Mouse (Mus musculus) CH12.LX (cell line): ENCODE measurements around the gene Fancc. TPM values are rescaled to one million over a fixed set of nuclear protein-coding genes. Genes with fewer than 3 reads are reported as not detected.

Experiments used
- DNase-seq: peaks from one replicate; pipeline ENCODE4 v3.0.0-alpha.2; 2013; ENCODE audit errors: extremely low read depth
- H3K27ac ChIP-seq: 2 replicates; pipeline ENCODE4 v1.5.1; 2012; ENCODE audit warnings: low read depth, mild to moderate bottlenecking, control low read depth, moderate library complexity; ENCODE audit not compliant: insufficient read depth
- H3K27me3 ChIP-seq: replicated peaks from 2 replicates; pipeline ENCODE3; 2012; ENCODE audit warnings: inconsistent platforms
- H3K36me3 ChIP-seq, 2 experiments: replicated peaks in 1 of 2; 2 replicates each; pipeline versions ENCODE3 to v1.6.1; 2012; ENCODE audit warnings: inconsistent platforms in 1 of 2, low read length in 1 of 2, mild to moderate bottlenecking in 1 of 2, mixed read lengths in 1 of 2, moderate library complexity in 1 of 2; ENCODE audit not compliant: control insufficient read depth in 1 of 2, insufficient read depth in 1 of 2
- H3K4me1 ChIP-seq, 2 experiments: 2 replicates each; pipeline ENCODE4 v1.6.1; 2012; ENCODE audit warnings: inconsistent platforms in 1 of 2, moderate library complexity in 1 of 2; ENCODE audit not compliant: insufficient read depth in 2 of 2, control insufficient read depth in 1 of 2
- H3K4me2 ChIP-seq: 2 replicates; pipeline ENCODE4 v1.6.1; 2012; ENCODE audit warnings: low read depth, mild to moderate bottlenecking, control low read depth; ENCODE audit not compliant: poor library complexity, insufficient read depth, severe bottlenecking
- H3K4me3 ChIP-seq, 3 experiments: fragments of 150-350 bp in 1 of 3; sonication (generic) in 1 of 3; replicated peaks in 1 of 3; 2 replicates each; pipeline versions ENCODE3 to v1.5.1; 2011 to 2012; ENCODE audit warnings: low read depth in 2 of 3, low read length in 2 of 3, mild to moderate bottlenecking in 2 of 3, moderate library complexity in 2 of 3, control low read depth in 1 of 3, improper control_type of control experiment in 1 of 3, inconsistent platforms in 1 of 3, mixed read lengths in 1 of 3; ENCODE audit not compliant: poor library complexity in 1 of 3
- H3K79me2 ChIP-seq: replicated peaks from 2 replicates; pipeline ENCODE4 v1.6.1; 2012; ENCODE audit warnings: mild to moderate bottlenecking, moderate library complexity; ENCODE audit not compliant: control insufficient read depth, poor library complexity, insufficient read depth, severe bottlenecking; ENCODE audit errors: extremely low read depth
- H3K9ac ChIP-seq: 2 replicates; pipeline ENCODE4 v1.6.1; 2012; ENCODE audit warnings: low read depth, mild to moderate bottlenecking, control low read depth, moderate library complexity; ENCODE audit not compliant: insufficient read depth
- H3K9me3 ChIP-seq: replicated peaks from 2 replicates; pipeline ENCODE3; 2012; ENCODE audit warnings: low read length, inconsistent platforms, mixed read lengths
- CHD2 ChIP-seq: IDR thresholded peaks from 2 replicates; pipeline ENCODE4 v1.6.1; 2011; ENCODE audit warnings: low read length, improper control_type of control experiment
- CTCF ChIP-seq, 2 experiments: IDR thresholded peaks in 1 of 2; conservative IDR thresholded peaks in 1 of 2; 2 replicates each; pipeline ENCODE4 v1.5.1; 2011 to 2012; ENCODE audit warnings: low read depth in 2 of 2, low read length in 2 of 2, improper control_type of control experiment in 1 of 2, inconsistent platforms in 1 of 2, mild to moderate bottlenecking in 1 of 2, moderate library complexity in 1 of 2
- E2F4 ChIP-seq: IDR thresholded peaks from 2 replicates; pipeline ENCODE4 v1.6.1; 2011; ENCODE audit warnings: low read depth, low read length, improper control_type of control experiment; ENCODE audit not compliant: insufficient replicate concordance
- ELF1 ChIP-seq: IDR thresholded peaks from 2 replicates; pipeline ENCODE4 v1.6.1; 2014; ENCODE audit warnings: low read depth, mild to moderate bottlenecking, inconsistent platforms, low read length, improper control_type of control experiment
- EP300 ChIP-seq: IDR thresholded peaks from 2 replicates; pipeline ENCODE4 v1.6.1; 2011; ENCODE audit warnings: low read length, improper control_type of control experiment
- ETS1 ChIP-seq: conservative IDR thresholded peaks from 2 replicates; pipeline ENCODE4 v1.6.1; 2012; ENCODE audit warnings: low read depth, mild to moderate bottlenecking, inconsistent platforms, low read length, improper control_type of control experiment, moderate library complexity
- HCFC1 ChIP-seq: IDR thresholded peaks from 2 replicates; pipeline ENCODE4 v1.6.1; 2012; ENCODE audit warnings: low read depth, mild to moderate bottlenecking, inconsistent platforms, low read length, improper control_type of control experiment
- JUN ChIP-seq: IDR thresholded peaks from 2 replicates; pipeline ENCODE4 v1.6.1; 2011; ENCODE audit warnings: low read depth, mild to moderate bottlenecking, low read length, improper control_type of control experiment, moderate library complexity; ENCODE audit not compliant: insufficient read depth
- JUND ChIP-seq: conservative IDR thresholded peaks from 2 replicates; pipeline ENCODE4 v1.6.1; 2011; ENCODE audit warnings: low read depth, low read length, improper control_type of control experiment
- KAT2A ChIP-seq: IDR thresholded peaks from 2 replicates; pipeline ENCODE4 v1.6.1; 2012; ENCODE audit warnings: low read length, improper control_type of control experiment, inconsistent platforms; ENCODE audit not compliant: insufficient replicate concordance
- MAX ChIP-seq: IDR thresholded peaks from 2 replicates; pipeline ENCODE4 v1.6.1; 2011; ENCODE audit warnings: low read length, improper control_type of control experiment
- MAZ ChIP-seq: IDR thresholded peaks from 2 replicates; pipeline ENCODE4 v1.6.1; 2012; ENCODE audit warnings: low read depth, mild to moderate bottlenecking, inconsistent platforms, low read length, improper control_type of control experiment, moderate library complexity
- MEF2A ChIP-seq: IDR thresholded peaks from 2 replicates; pipeline ENCODE4 v1.6.1; 2014; ENCODE audit warnings: low read depth, mild to moderate bottlenecking, inconsistent platforms, low read length, improper control_type of control experiment, borderline replicate concordance
- MXI1 ChIP-seq: IDR thresholded peaks from 2 replicates; pipeline ENCODE4 v1.6.1; 2011; ENCODE audit warnings: mild to moderate bottlenecking, low read depth, low read length, improper control_type of control experiment
- PAX5 ChIP-seq: IDR thresholded peaks from 2 replicates; pipeline ENCODE4 v1.6.1; 2012; ENCODE audit warnings: low read length, inconsistent platforms, mixed read lengths
- POLR2A ChIP-seq: IDR thresholded peaks from 2 replicates; pipeline ENCODE4 v1.6.1; 2011; ENCODE audit warnings: low read depth, mild to moderate bottlenecking, improper control_type of control experiment, low read length
- POLR2AphosphoS2 ChIP-seq: IDR thresholded peaks from 2 replicates; pipeline ENCODE4 v1.6.1; 2011; ENCODE audit warnings: low read depth, low read length, improper control_type of control experiment
- RCOR1 ChIP-seq: conservative IDR thresholded peaks from 2 replicates; pipeline ENCODE4 v1.6.1; 2012; ENCODE audit warnings: low read depth, mild to moderate bottlenecking, inconsistent platforms, low read length, improper control_type of control experiment
- SIN3A ChIP-seq: IDR thresholded peaks from 2 replicates; pipeline ENCODE4 v1.6.1; 2012; ENCODE audit warnings: low read length, improper control_type of control experiment, inconsistent platforms
- SMC3 ChIP-seq: IDR thresholded peaks from 2 replicates; pipeline ENCODE4 v1.6.1; 2011; ENCODE audit warnings: low read depth, low read length, improper control_type of control experiment
- TBP ChIP-seq: conservative IDR thresholded peaks from 2 replicates; pipeline ENCODE4 v1.6.1; 2011; ENCODE audit warnings: low read depth, low read length, improper control_type of control experiment
- USF2 ChIP-seq: conservative IDR thresholded peaks from 2 replicates; pipeline ENCODE4 v1.6.1; 2011; ENCODE audit warnings: low read depth, low read length, improper control_type of control experiment
- ZKSCAN1 ChIP-seq: IDR thresholded peaks from 2 replicates; pipeline ENCODE4 v1.6.1; 2012; ENCODE audit warnings: low read depth, inconsistent platforms, low read length, improper control_type of control experiment, borderline replicate concordance
- ZMIZ1 ChIP-seq: IDR thresholded peaks from 2 replicates; pipeline ENCODE4 v1.6.1; 2012; ENCODE audit warnings: low read depth, mild to moderate bottlenecking, inconsistent platforms, low read length, improper control_type of control experiment
- ZNF384 ChIP-seq: IDR thresholded peaks from 2 replicates; pipeline ENCODE4 v1.6.1; 2012; ENCODE audit warnings: low read depth, low read length, improper control_type of control experiment, inconsistent platforms
- dilution Hi-C: fragments of 300-500 bp; cut with MboI; formaldehyde crosslinking; loops from 2 replicates; pipeline ENCODE4 v1.14.3; 2020; ENCODE audit warnings: low sequenced_read_pairs; ENCODE audit not compliant: extremely low pct_unique_long_range_greater_than_20kb, extremely low pct_ligation_motif_present
- in situ Hi-C: fragments of 300-500 bp; cut with MboI; formaldehyde crosslinking; loops from 3 replicates; pipeline ENCODE4 v1.14.3; 2019; ENCODE audit warnings: low sequenced_read_pairs, low pct_ligation_motif_present, low pct_unique_long_range_greater_than_20kb, mixed read lengths
- polyA plus RNA-seq: library from polyadenylated mRNA; unstranded; fragments of >175 nt; gene quantifications from 2 replicates; pipeline ENCODE4 v1.2.1, GENCODE M21; 2012; ENCODE audit warnings: low read depth; ENCODE audit not compliant: insufficient read length
- total RNA-seq, 2 experiments: library from RNA; depleted of rRNA; stranded (reverse); fragments of 300-350 nt in 1 of 2; fragments of >200 nt in 1 of 2; gene quantifications; 2 replicates each; pipeline ENCODE4 v1.2.3; 2012 to 2014

Gene Fancc
- total and polyA plus RNA-seq, 3 experiments, result 8.2 to 12.4 (median 8.7) TPM

DNA sequence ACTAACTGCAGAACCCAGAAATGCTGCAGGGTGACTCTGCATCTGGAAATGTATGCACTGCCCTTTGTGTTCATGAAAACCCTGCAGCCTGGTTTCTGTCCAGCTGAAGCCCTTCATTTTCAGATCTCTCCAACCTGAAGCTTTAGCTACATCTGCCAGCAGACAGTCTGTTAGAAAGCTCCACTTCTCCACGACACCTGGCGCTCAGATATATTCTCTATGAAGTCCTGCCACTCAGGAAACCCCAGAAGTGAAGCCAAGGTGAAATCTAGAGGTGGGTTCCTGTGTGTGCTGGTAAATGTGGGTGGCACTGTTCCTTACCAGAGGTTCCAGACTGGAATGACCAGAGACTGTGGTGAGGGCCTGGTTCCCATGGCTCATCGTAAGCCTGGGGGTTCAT is 235.4 kb downstream of the Fancc start:
- peaks cover 0 to 16% of the 10 kb centered on the region in 2 experiments; a peak in 2 of 4 replicates for H3K4me1 ChIP-seq
- in situ Hi-C loops (no loop called here), dilution Hi-C loops (no loop called here)
- H3K9me3 ChIP-seq, result no peaks in the 10 kb centered on the region
- no peak overlapping the region for H3K4me3 ChIP-seq
- H3K79me2 ChIP-seq, result no peaks in the 10 kb centered on the region; the same call in 1 of the 2 replicates
- no peak overlapping the region for H3K4me2 ChIP-seq
- H3K36me3 ChIP-seq, result peaks cover 7 to 65% of the 10 kb centered on the region in 2 experiments
- no peak for TF ChIP-seq POLR2AphosphoS2
- TF ChIP-seq ELF1, result no peak
- no peak for TF ChIP-seq JUN
- TF ChIP-seq MAX, result no peak
- no peak for TF ChIP-seq E2F4
- TF ChIP-seq MXI1, result no peak
- TF ChIP-seq ZMIZ1, result no peak
- no peak for TF ChIP-seq CHD2
- no peak for TF ChIP-seq MAZ
- no peak for TF ChIP-seq KAT2A
- TF ChIP-seq MEF2A, result no peak
- no peak for TF ChIP-seq POLR2A
- no peak for TF ChIP-seq ZNF384
- no peak for TF ChIP-seq SMC3
- TF ChIP-seq RCOR1, result no peak
- H3K27me3 ChIP-seq, result no peaks in the 10 kb centered on the region
- no peak overlapping the region for H3K27ac ChIP-seq
- H3K9ac ChIP-seq, result no peak overlapping the region
- DNase-seq, result no peak

DNA sequence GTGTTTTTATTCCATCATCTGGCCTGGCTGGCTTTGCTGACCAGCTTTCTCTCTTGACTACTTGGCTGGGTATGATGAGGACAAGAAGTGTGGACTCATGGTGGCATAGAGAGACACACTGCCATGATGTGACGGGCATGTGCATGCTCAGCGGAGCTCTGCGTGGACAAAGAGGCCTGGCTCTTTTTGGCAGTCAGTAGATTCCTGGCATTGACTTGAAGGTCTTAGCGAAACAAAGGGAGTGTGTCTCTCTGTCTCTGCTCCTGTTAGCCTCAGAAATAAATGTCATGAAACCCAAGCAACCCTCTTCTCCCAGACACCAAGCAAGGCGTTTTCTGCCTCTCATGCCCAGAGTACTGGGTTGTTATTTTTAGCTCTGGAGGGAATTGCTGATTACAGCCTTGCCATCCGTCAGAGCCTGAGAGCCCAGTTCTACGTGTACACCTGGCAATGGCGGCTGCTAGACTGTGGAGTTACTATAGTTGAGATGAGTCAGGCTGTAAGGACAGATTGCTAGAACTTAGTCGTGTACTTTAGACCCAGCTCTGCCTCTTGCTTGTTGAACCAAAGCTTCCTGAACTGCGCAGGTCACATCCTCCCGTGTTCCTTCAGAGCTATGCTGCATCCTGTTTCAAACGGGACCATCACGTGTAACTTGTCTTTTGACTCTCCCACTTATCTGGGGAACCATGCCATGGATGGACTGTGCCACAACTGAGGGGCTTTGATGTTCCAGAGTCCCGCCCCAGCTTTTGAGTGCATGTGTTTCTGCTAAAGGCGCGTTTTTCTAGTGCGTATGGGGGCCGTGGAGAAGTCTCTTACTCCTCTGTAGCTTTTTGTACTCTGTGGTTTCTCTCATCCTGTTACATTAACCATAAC is 236.1 kb downstream of the Fancc start:
- Histone ChIP-seq H3K9me3 (no peaks in the 10 kb centered on the region), H3K27ac (no peak overlapping the region), H3K4me2 (no peak overlapping the region), H3K4me1 (peaks cover 0 to 14% of the 10 kb centered on the region in 2 experiments; a peak in 2 of 4 replicates), H3K36me3 (peaks cover 7 to 62% of the 10 kb centered on the region in 2 experiments), H3K27me3 (no peaks in the 10 kb centered on the region), H3K4me3 (no peak overlapping the region), H3K79me2 (no peaks in the 10 kb centered on the region; the same call in 1 of the 2 replicates), H3K9ac (no peak overlapping the region)
- in situ Hi-C loops (no loop called here), dilution Hi-C loops (no loop called here)
- no peak for DNase-seq
- TF ChIP-seq USF2 (no peak), SIN3A (no peak), ETS1 (no peak), CTCF (conservative IDR thresholded peaks at IDR 0.05 in 1 of 2, IDR thresholded peaks at IDR 0.05 in 1 of 2; ENCODE audit: low read depth in 2 of 2, low read length in 2 of 2) (no peak), TBP (no peak), ZMIZ1 (no peak), HCFC1 (no peak), JUN (no peak), ZKSCAN1 (no peak), JUND (no peak), EP300 (no peak), PAX5 (no peak), MAZ (no peak)
